15 mouse cellular contexts compared by ENCODE assay signal in the genomic region with DNA sequence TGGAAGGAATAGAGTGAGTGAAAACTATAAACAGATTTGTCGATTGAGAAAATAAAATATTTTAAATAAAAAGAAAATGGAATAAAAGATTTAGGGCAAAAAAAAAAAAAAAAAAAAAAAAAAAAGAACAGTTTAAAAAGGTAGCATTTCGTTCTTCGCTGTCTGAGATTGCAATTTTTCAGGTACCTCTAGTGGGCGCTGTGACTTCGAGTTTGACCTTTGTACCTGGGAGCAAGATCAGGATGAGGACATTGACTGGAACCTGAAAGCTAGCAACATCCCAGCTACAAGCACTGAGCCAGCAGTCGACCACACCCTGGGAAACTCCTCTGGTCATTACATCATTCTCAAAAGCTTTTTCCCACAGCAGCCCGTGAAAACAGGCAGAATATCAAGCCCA.
DNase-seq lines count a peak whose midpoint lies in the region; ATAC-seq and TF ChIP-seq lines count a peak whose summit lies in the region.
"Had no signal": no experiment of that assay in that cellular context is flagged by ENCODE, and none has a peak within 500 bp of the region (broad histone marks: within the 10 kb centered on the region; RNA-seq: fewer than 3 reads in every experiment).

No protein-coding gene starts in this region.

- no peak for ATAC-seq in cerebellum, adult (ENCODE audit: insufficient number of reproducible peaks, low FRiP score, low TSS enrichment)
- no peak for ATAC-seq in kidney, embryonic 15.5 days (replicated peaks; ENCODE audit: low FRiP score)
- no peak for ATAC-seq in CD4-positive, CD25-positive, alpha-beta regulatory T cell, adult 4 months
- no peak for ATAC-seq in heart, embryonic 12.5 days (ENCODE audit: insufficient number of reproducible peaks, low FRiP score)
- ATAC-seq: midbrain, embryonic 15.5 days had no signal

- H3K27me3 ChIP-seq in kidney, embryonic 15.5 days, result no peaks in the 10 kb centered on the region
- H3K27me3 ChIP-seq in thymus, adult 2 months (ENCODE audit: control insufficient read depth, insufficient read depth, low read length), result no peaks in the 10 kb centered on the region
- H3K27me3 ChIP-seq in heart, embryonic 12.5 days (replicated peaks), result no peaks in the 10 kb centered on the region
- H3K27me3 ChIP-seq: embryonic facial prominence, embryonic 15.5 days; lung, embryonic 15.5 days; midbrain, embryonic 15.5 days had no signal

- WGBS in kidney, embryonic 15.5 days, result 30% methylated on average over 7 of the region's 7 CpGs
- WGBS in thymus, adult 2 months, result 38% methylated on average over 7 of the region's 7 CpGs
- WGBS in heart, embryonic 12.5 days, result 23% methylated on average over 7 of the region's 7 CpGs

- no peaks in the 10 kb centered on the region for H3K9me3 ChIP-seq in kidney, embryonic 15.5 days (replicated peaks)
- no peaks in the 10 kb centered on the region for H3K9me3 ChIP-seq in heart, embryonic 12.5 days (replicated peaks)
- H3K9me3 ChIP-seq: embryonic facial prominence, embryonic 15.5 days; lung, embryonic 15.5 days; midbrain, embryonic 15.5 days had no signal

- TF ChIP-seq POLR2A in thymus, adult 2 months (IDR thresholded peaks at IDR 0.05; ENCODE audit: control insufficient read depth, extremely low read depth, insufficient read depth, low read length, poor library complexity), result no peak

- H3K36me3 ChIP-seq in kidney, embryonic 15.5 days, result no peaks in the 10 kb centered on the region
- no peaks in the 10 kb centered on the region for H3K36me3 ChIP-seq in thymus, adult 2 months (ENCODE audit: control insufficient read depth, insufficient read depth, low read length)
- H3K36me3 ChIP-seq in heart, embryonic 12.5 days, result no peaks in the 10 kb centered on the region
- H3K36me3 ChIP-seq: embryonic facial prominence, embryonic 15.5 days; lung, embryonic 15.5 days; midbrain, embryonic 15.5 days had no signal

- DNase-seq in cerebellum, postnatal 14 days, result peak; percentile 18 to 22
- DNase-seq in kidney, postnatal 10 days, result peak; percentile 4
- DNase-seq in thymus, postnatal 4 days, result peak; percentile 19
- no peak for DNase-seq in thymus, adult 2 months
- DNase-seq: cerebellum, adult 11-12 months; kidney, adult 2 months; liver had no signal

- no peak overlapping the region for H3K9ac ChIP-seq in kidney, embryonic 15.5 days
- no peak overlapping the region for H3K9ac ChIP-seq in heart, embryonic 12.5 days
- H3K9ac ChIP-seq: embryonic facial prominence, embryonic 15.5 days; hindbrain, embryonic 14.5 days; lung, embryonic 15.5 days; midbrain, embryonic 15.5 days had no signal

- H3K4me2 ChIP-seq in kidney, embryonic 15.5 days, result no peak overlapping the region
- no peak overlapping the region for H3K4me2 ChIP-seq in heart, embryonic 12.5 days
- H3K4me2 ChIP-seq: embryonic facial prominence, embryonic 15.5 days; hindbrain, embryonic 14.5 days; lung, embryonic 15.5 days; midbrain, embryonic 15.5 days had no signal

- TF ChIP-seq CTCF in thymus, adult 2 months (IDR thresholded peaks at IDR 0.05; ENCODE audit: borderline replicate concordance, control insufficient read depth, extremely low read depth, insufficient read depth, low read length, poor library complexity), result no peak

- no peak overlapping the region for H3K4me3 ChIP-seq in kidney, embryonic 15.5 days (replicated peaks)
- H3K4me3 ChIP-seq in thymus, adult 2 months (ENCODE audit: control insufficient read depth, insufficient read depth, low read length), result no peak overlapping the region
- no peak overlapping the region for H3K4me3 ChIP-seq in heart, embryonic 12.5 days
- H3K4me3 ChIP-seq: embryonic facial prominence, embryonic 15.5 days; lung, embryonic 15.5 days; midbrain, embryonic 15.5 days had no signal

- H3K4me1 ChIP-seq in kidney, embryonic 15.5 days, result no peaks in the 10 kb centered on the region
- H3K4me1 ChIP-seq in thymus, adult 2 months (replicated peaks; ENCODE audit: control insufficient read depth, insufficient read depth, low read length), result no peaks in the 10 kb centered on the region
- H3K4me1 ChIP-seq in heart, embryonic 12.5 days (replicated peaks), result no peaks in the 10 kb centered on the region
- H3K4me1 ChIP-seq: embryonic facial prominence, embryonic 15.5 days; lung, embryonic 15.5 days; midbrain, embryonic 15.5 days had no signal

- H3K27ac ChIP-seq in kidney, embryonic 15.5 days, result no peak overlapping the region
- H3K27ac ChIP-seq in thymus, adult 2 months (ENCODE audit: control insufficient read depth, insufficient read depth, low read length), result no peak overlapping the region
- H3K27ac ChIP-seq in heart, embryonic 12.5 days (ENCODE audit: poor library complexity, severe bottlenecking), result no peak overlapping the region
- H3K27ac ChIP-seq: embryonic facial prominence, embryonic 15.5 days; hindbrain, embryonic 14.5 days; lung, embryonic 15.5 days; midbrain, embryonic 15.5 days had no signal
